ENCODE assay signal across 8 mouse cellular contexts in genomic region chr4:135495810-135496209, GRCm38 (mm10). TPM values are rescaled to one million over a fixed set of nuclear protein-coding genes. Genes with fewer than 3 reads are reported as not detected.
DNase-seq lines count a peak whose midpoint lies in the region; ATAC-seq and TF ChIP-seq lines count a peak whose summit lies in the region.

No protein-coding gene starts in this region.

- H3K4me3 ChIP-seq in forebrain, embryonic 10.5 days, result peak overlapping the region; percentile 79
- H3K4me3 ChIP-seq in forebrain, embryonic 16.5 days (replicated peaks; ENCODE audit: low read length), result no peak overlapping the region
- no peak overlapping the region for H3K4me3 ChIP-seq in intestine, embryonic 14.5 days (ENCODE audit: low read depth, low read length)
- H3K4me3 ChIP-seq in liver, embryonic 14.5 days (ENCODE audit: insufficient read depth in 1 of 2, low read depth in 2 of 2, low read length in 2 of 2), result peak overlapping the region in 1 of 2 experiments; percentile 71; a peak in 2 of 4 replicates
- no peak overlapping the region for H3K4me3 ChIP-seq in neural tube, embryonic 12.5 days
- no peak overlapping the region for H3K4me3 ChIP-seq in thymus, adult 2 months (ENCODE audit: control insufficient read depth, insufficient read depth, low read length)

- DNase-seq in forebrain, embryonic 10.5 days (ENCODE audit: extremely low spot score, low spot score), result peak; percentile 83
- peak; percentile 27 for DNase-seq in brain, adult 2 months (ENCODE audit: low read depth, low spot score)
- peak; percentile 69 for DNase-seq in forelimb bud, embryonic 11.5 days (ENCODE audit: low read depth, low spot score)
- DNase-seq in intestine, embryonic 14.5 days (ENCODE audit: low spot score), result no peak
- DNase-seq in liver, embryonic 14.5 days (ENCODE audit: low read depth in 3 of 3, low spot score in 3 of 3), result no peak
- no peak for DNase-seq in thymus, adult 2 months

- TF ChIP-seq CTCF in liver, embryonic 14.5 days (IDR thresholded peaks at IDR 0.05; ENCODE audit: low read depth), result no peak
- TF ChIP-seq CTCF in thymus, adult 2 months (IDR thresholded peaks at IDR 0.05; ENCODE audit: borderline replicate concordance, control insufficient read depth, extremely low read depth, insufficient read depth, low read length, poor library complexity), result no peak

- TF ChIP-seq POLR2A in thymus, adult 2 months (IDR thresholded peaks at IDR 0.05; ENCODE audit: control insufficient read depth, extremely low read depth, insufficient read depth, low read length, poor library complexity), result no peak

- H3K36me3 ChIP-seq in forebrain, embryonic 10.5 days (replicated peaks), result no peaks in the 10 kb centered on the region
- no peaks in the 10 kb centered on the region for H3K36me3 ChIP-seq in forebrain, embryonic 16.5 days (ENCODE audit: control insufficient read depth, insufficient read depth)
- H3K36me3 ChIP-seq in intestine, embryonic 14.5 days (ENCODE audit: control insufficient read depth, insufficient read depth, low read length), result 0 out of 2 replicates have a peak, but pooled peaks cover under 1% of the 10 kb centered on the region
- peaks cover under 1% of the 10 kb centered on the region for H3K36me3 ChIP-seq in liver, embryonic 14.5 days (replicated peaks; ENCODE audit: control insufficient read depth, insufficient read depth, low read depth)
- no peaks in the 10 kb centered on the region for H3K36me3 ChIP-seq in neural tube, embryonic 12.5 days
- peaks cover under 1% of the 10 kb centered on the region; the same call in 1 of the 2 replicates for H3K36me3 ChIP-seq in thymus, adult 2 months (ENCODE audit: control insufficient read depth, insufficient read depth, low read length)

- peaks cover 5% of the 10 kb centered on the region for H3K9me3 ChIP-seq in forebrain, embryonic 10.5 days
- no peaks in the 10 kb centered on the region for H3K9me3 ChIP-seq in forebrain, embryonic 16.5 days (ENCODE audit: control insufficient read depth, low read length)
- peaks cover 3% of the 10 kb centered on the region; the same call in 1 of the 2 replicates for H3K9me3 ChIP-seq in intestine, embryonic 14.5 days (ENCODE audit: control insufficient read depth, low read length)
- no peaks in the 10 kb centered on the region for H3K9me3 ChIP-seq in liver, embryonic 14.5 days (ENCODE audit: control insufficient read depth, low read length)
- H3K9me3 ChIP-seq in neural tube, embryonic 12.5 days, result 0 out of 2 replicates have a peak, but pooled peaks cover 5% of the 10 kb centered on the region

- H3K27me3 ChIP-seq in forebrain, embryonic 10.5 days (ENCODE audit: poor library complexity, severe bottlenecking), result peaks cover 5% of the 10 kb centered on the region; the same call in 1 of the 2 replicates
- H3K27me3 ChIP-seq in forebrain, embryonic 16.5 days (replicated peaks; ENCODE audit: control insufficient read depth, insufficient read depth, low read length), result 0 out of 2 replicates have a peak, but pooled peaks cover 6% of the 10 kb centered on the region
- no peaks in the 10 kb centered on the region for H3K27me3 ChIP-seq in intestine, embryonic 14.5 days (replicated peaks; ENCODE audit: control insufficient read depth, insufficient read depth, low read length)
- H3K27me3 ChIP-seq in liver, embryonic 14.5 days (ENCODE audit: control insufficient read depth, insufficient read depth, low read length), result no peaks in the 10 kb centered on the region
- no peaks in the 10 kb centered on the region for H3K27me3 ChIP-seq in neural tube, embryonic 12.5 days (replicated peaks)
- no peaks in the 10 kb centered on the region for H3K27me3 ChIP-seq in thymus, adult 2 months (ENCODE audit: control insufficient read depth, insufficient read depth, low read length)

- H3K9ac ChIP-seq in forebrain, embryonic 16.5 days (replicated peaks; ENCODE audit: low read depth, low read length), result no peak overlapping the region
- no peak overlapping the region for H3K9ac ChIP-seq in intestine, embryonic 14.5 days (ENCODE audit: low read length)
- no peak overlapping the region for H3K9ac ChIP-seq in liver, embryonic 14.5 days (replicated peaks)
- H3K9ac ChIP-seq in neural tube, embryonic 12.5 days, result no peak overlapping the region

- WGBS in forebrain, embryonic 10.5 days, result 10% methylated on average over 18 of the region's 18 CpGs
- 13% methylated on average over 18 of the region's 18 CpGs for WGBS in forebrain, embryonic 16.5 days
- WGBS in intestine, embryonic 14.5 days, result 20% methylated on average over 18 of the region's 18 CpGs
- WGBS in liver, embryonic 14.5 days (ENCODE audit: insufficient replicate concordance), result 39% methylated on average over 18 of the region's 18 CpGs
- 11% methylated on average over 18 of the region's 18 CpGs for WGBS in neural tube, embryonic 12.5 days
- WGBS in thymus, adult 2 months, result 77% methylated on average over 18 of the region's 18 CpGs

- no peak for ATAC-seq in forebrain, embryonic 16.5 days
- ATAC-seq in intestine, embryonic 14.5 days (replicated peaks; ENCODE audit: low FRiP score, low TSS enrichment, low read depth), result no peak
- no peak for ATAC-seq in liver, embryonic 14.5 days (ENCODE audit: insufficient read depth)
- ATAC-seq in neural tube, embryonic 12.5 days (ENCODE audit: low FRiP score, low read depth), result no peak

- peaks cover 28% of the 10 kb centered on the region for H3K4me1 ChIP-seq in forebrain, embryonic 10.5 days
- peaks cover 7% of the 10 kb centered on the region for H3K4me1 ChIP-seq in forebrain, embryonic 16.5 days (replicated peaks; ENCODE audit: control insufficient read depth, insufficient read depth, low read length)
- H3K4me1 ChIP-seq in intestine, embryonic 14.5 days (replicated peaks; ENCODE audit: control insufficient read depth, insufficient read depth, low read length), result peaks cover 7% of the 10 kb centered on the region; the same call in 1 of the 2 replicates
- H3K4me1 ChIP-seq in liver, embryonic 14.5 days (replicated peaks; ENCODE audit: control insufficient read depth in 2 of 2, insufficient read depth in 2 of 2, low read length in 1 of 2), result peaks cover 5 to 13% of the 10 kb centered on the region in 2 experiments
- peaks cover 16% of the 10 kb centered on the region for H3K4me1 ChIP-seq in neural tube, embryonic 12.5 days
- peaks cover 13% of the 10 kb centered on the region for H3K4me1 ChIP-seq in thymus, adult 2 months (replicated peaks; ENCODE audit: control insufficient read depth, insufficient read depth, low read length)

- H3K4me2 ChIP-seq in forebrain, embryonic 16.5 days (ENCODE audit: low read length), result no peak overlapping the region
- peak overlapping the region; percentile 91 for H3K4me2 ChIP-seq in intestine, embryonic 14.5 days (ENCODE audit: low read length)
- peak overlapping the region; percentile 86 for H3K4me2 ChIP-seq in liver, embryonic 14.5 days (ENCODE audit: low read depth)
- H3K4me2 ChIP-seq in neural tube, embryonic 12.5 days (replicated peaks), result peak overlapping the region; percentile 99

- no peak for TF ChIP-seq EP300 in liver, embryonic 14.5 days (IDR thresholded peaks at IDR 0.05; ENCODE audit: low read depth)

- H3K27ac ChIP-seq in forebrain, embryonic 10.5 days, result no peak overlapping the region
- H3K27ac ChIP-seq in forebrain, embryonic 16.5 days (ENCODE audit: low read length), result no peak overlapping the region
- H3K27ac ChIP-seq in intestine, embryonic 14.5 days (ENCODE audit: low read depth), result no peak overlapping the region
- no peak overlapping the region for H3K27ac ChIP-seq in liver, embryonic 14.5 days
- no peak overlapping the region for H3K27ac ChIP-seq in neural tube, embryonic 12.5 days
- H3K27ac ChIP-seq in thymus, adult 2 months (ENCODE audit: control insufficient read depth, insufficient read depth, low read length), result no peak overlapping the region

RNA-seq across cellular contexts. Expression of gene Nipal3, which starts 1.0 kb away (rescaled TPM):
- 0.95 and 2.9 TPM in 2 replicates for polyA plus RNA-seq in forebrain, embryonic 10.5 days (2016; fragmentation: Nextera tagmentation; extraction: Ambion mirVana)
- 5.9 and 6.1 TPM in 2 replicates for polyA plus RNA-seq in forebrain, embryonic 16.5 days (2015; fragmentation: Nextera tagmentation; extraction: Ambion mirVana)
- 4.3 and 6.7 TPM in 2 replicates for polyA plus RNA-seq in intestine, embryonic 14.5 days (2014; fragmentation: Nextera tagmentation; extraction: Ambion mirVana)
- polyA plus RNA-seq in liver, embryonic 14.5 days (2012; rRNA removed), result 2.9 and 3.2 TPM in 2 replicates
- 2.5 and 3.9 TPM in 2 replicates for polyA plus RNA-seq in liver, embryonic 14.5 days (2014; fragmentation: Nextera tagmentation; extraction: Ambion mirVana)
- 3.8 and 4.7 TPM in 2 replicates for polyA plus RNA-seq in neural tube, embryonic 12.5 days (2016; fragmentation: Nextera tagmentation; extraction: Ambion mirVana)
- polyA plus RNA-seq in thymus, adult 2 months (2012; rRNA removed), result 38.7 and 41.4 TPM in 2 replicates

RNA-seq across cellular contexts. Expression of gene Stpg1, which starts 1.2 kb away (rescaled TPM):
- polyA plus RNA-seq in forebrain, embryonic 10.5 days (2016; fragmentation: Nextera tagmentation; extraction: Ambion mirVana), result 0.16 and 0.32 TPM in 2 replicates
- 0.14 TPM in 1 of 2 replicates, not detected in the other for polyA plus RNA-seq in forebrain, embryonic 16.5 days (2015; fragmentation: Nextera tagmentation; extraction: Ambion mirVana)
- 0.19 and 0.42 TPM in 2 replicates for polyA plus RNA-seq in intestine, embryonic 14.5 days (2014; fragmentation: Nextera tagmentation; extraction: Ambion mirVana)
- polyA plus RNA-seq in liver, embryonic 14.5 days (2012; rRNA removed), result 0.01 and 0.02 TPM in 2 replicates
- 0.08 TPM in 1 of 2 replicates, not detected in the other for polyA plus RNA-seq in liver, embryonic 14.5 days (2014; fragmentation: Nextera tagmentation; extraction: Ambion mirVana)
- 0.41 TPM in 1 of 2 replicates, not detected in the other for polyA plus RNA-seq in neural tube, embryonic 12.5 days (2016; fragmentation: Nextera tagmentation; extraction: Ambion mirVana)
- polyA plus RNA-seq in thymus, adult 2 months (2012; rRNA removed), result 0.18 and 0.35 TPM in 2 replicates

Comparison
In these comparisons a context has a peak if more than half of its experiments do, and no peak if none do; other contexts are left out.
1. DNase-seq: peak in forebrain, embryonic 10.5 days (single experiment), brain, adult 2 months (single experiment) and forelimb bud, embryonic 11.5 days (single experiment); none in intestine, embryonic 14.5 days (single experiment), liver, embryonic 14.5 days (0 of 3) and thymus, adult 2 months (single experiment).